Mouse (Mus musculus) ES-E14 (cell line): ENCODE measurements at regions not wholly inside any gene's neighbourhood (a gene's known extent, or its start where the extent isn't known, plus 50 kb on each side); places are given as distances from the start of the nearest gene placed in this dataset.
"Not testable (repeated sequence)": the region's sequence is repeated elsewhere in the genome, so short reads cannot be mapped to it uniquely, and the experiment has no call there.

Experiments
- DNase-seq: peaks from one replicate; pipeline ENCODE4 v3.0.0-alpha.2; 2013; ENCODE audit warnings: low read depth, low spot score
- H3K27ac ChIP-seq: 2 replicates; pipeline ENCODE4 v1.5.1; 2012; ENCODE audit warnings: low read depth, mild to moderate bottlenecking, low read length, moderate library complexity, mixed read lengths; ENCODE audit not compliant: poor library complexity, insufficient read depth, severe bottlenecking
- H3K36me3 ChIP-seq: 2 replicates; pipeline ENCODE4 v1.6.1; 2012; ENCODE audit warnings: mild to moderate bottlenecking, low read length, moderate library complexity, mixed read lengths; ENCODE audit not compliant: control insufficient read depth, poor library complexity, insufficient read depth, severe bottlenecking
- H3K4me1 ChIP-seq, 2 experiments: fragments of 150-350 bp in 1 of 2; sonication (generic) in 1 of 2; 2 replicates each; pipeline ENCODE4 v1.6.1; 2012; ENCODE audit warnings: low read length in 2 of 2, mild to moderate bottlenecking in 1 of 2, mixed read lengths in 1 of 2; ENCODE audit not compliant: control insufficient read depth in 2 of 2, insufficient read depth in 2 of 2, poor library complexity in 1 of 2
- H3K4me3 ChIP-seq, 2 experiments: fragments of 150-350 bp in 1 of 2; sonication (generic) in 1 of 2; 2 replicates each; pipeline ENCODE4 v1.5.1; 2012; ENCODE audit warnings: low read length in 2 of 2, low read depth in 1 of 2, mild to moderate bottlenecking in 1 of 2, mixed read lengths in 1 of 2; ENCODE audit not compliant: insufficient read depth in 1 of 2, poor library complexity in 1 of 2, severe bottlenecking in 1 of 2
- H3K9ac ChIP-seq: 2 replicates; pipeline ENCODE4 v1.6.1; 2012; ENCODE audit warnings: low read depth, mild to moderate bottlenecking, low read length, mixed read lengths; ENCODE audit not compliant: poor library complexity, insufficient read depth, severe bottlenecking
- H3K9me3 ChIP-seq: fragments of 150-350 bp; sonication (generic); 2 replicates; pipeline ENCODE4 v1.6.1; 2012; ENCODE audit warnings: low read depth, mild to moderate bottlenecking, low read length; ENCODE audit not compliant: control insufficient read depth, insufficient read depth
- CHD2 ChIP-seq: IDR thresholded peaks from 2 replicates; pipeline ENCODE4 v1.6.1; 2014; ENCODE audit warnings: mild to moderate bottlenecking, low read depth, low read length, inconsistent platforms
- HCFC1 ChIP-seq: IDR thresholded peaks from 2 replicates; pipeline ENCODE4 v1.6.1; 2012; ENCODE audit warnings: low read length, inconsistent platforms, borderline replicate concordance; ENCODE audit not compliant: insufficient read depth
- MAFK ChIP-seq: IDR thresholded peaks from 2 replicates; pipeline ENCODE4 v1.6.1; 2014; ENCODE audit warnings: mild to moderate bottlenecking, low read depth, low read length, inconsistent platforms; ENCODE audit not compliant: insufficient read depth
- ZC3H11A ChIP-seq: IDR thresholded peaks from 2 replicates; pipeline ENCODE4 v1.6.1; 2012; ENCODE audit warnings: low read depth, mild to moderate bottlenecking, inconsistent platforms, low read length, borderline replicate concordance
- ZNF384 ChIP-seq: IDR thresholded peaks from 2 replicates; pipeline ENCODE4 v1.6.1; 2012; ENCODE audit warnings: low read depth, low read length, inconsistent platforms
- in situ Hi-C, 2 experiments: fragments of 600-800 bp; cut with MboI; formaldehyde crosslinking; loops; one replicate each; pipeline ENCODE4 v1.15.1; 2025; ENCODE audit warnings: low sequenced_read_pairs in 2 of 2, inconsistent platforms in 1 of 2; ENCODE audit not compliant: unreplicated experiment in 2 of 2

DNA sequence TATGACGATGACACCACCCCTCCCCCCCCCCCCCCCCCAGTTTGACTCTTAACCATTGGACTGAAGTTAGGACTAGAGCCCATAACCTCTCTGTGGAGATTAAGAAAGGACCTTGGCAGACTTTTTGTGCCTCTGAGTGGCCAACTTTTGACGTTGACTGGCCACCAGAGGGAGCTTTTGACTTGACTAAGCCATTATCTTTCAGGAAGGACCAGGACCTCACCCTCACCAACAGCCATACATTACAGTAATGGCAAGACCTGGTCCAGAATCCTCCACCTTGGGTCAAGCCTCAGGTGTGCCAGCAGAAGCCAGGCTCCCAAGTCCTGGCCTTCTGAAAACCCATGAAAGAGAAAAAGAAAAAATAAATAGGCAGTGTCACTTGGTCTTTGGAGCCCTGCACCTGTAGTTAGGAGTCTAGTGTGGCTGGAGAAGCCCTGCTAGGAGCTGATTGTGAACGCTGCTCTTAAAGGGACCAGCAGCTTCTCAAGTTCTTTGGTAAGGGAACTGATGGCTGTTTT, 90.3 kb upstream of the Plcl2 start:
- Histone ChIP-seq H3K9ac (no peak overlapping the region), H3K4me3 (no peak overlapping the region), H3K36me3 (no peaks in the 10 kb centered on the region), H3K9me3 (no peaks in the 10 kb centered on the region), H3K4me1 (no peaks in the 10 kb centered on the region), H3K27ac (no peak overlapping the region)
- no peak for DNase-seq
- TF ChIP-seq ZC3H11A = no peak
- no peak for TF ChIP-seq HCFC1
- no peak for TF ChIP-seq CHD2
- TF ChIP-seq ZNF384 = no peak
- TF ChIP-seq MAFK = no peak
- in situ Hi-C loops = no loop called here

DNA sequence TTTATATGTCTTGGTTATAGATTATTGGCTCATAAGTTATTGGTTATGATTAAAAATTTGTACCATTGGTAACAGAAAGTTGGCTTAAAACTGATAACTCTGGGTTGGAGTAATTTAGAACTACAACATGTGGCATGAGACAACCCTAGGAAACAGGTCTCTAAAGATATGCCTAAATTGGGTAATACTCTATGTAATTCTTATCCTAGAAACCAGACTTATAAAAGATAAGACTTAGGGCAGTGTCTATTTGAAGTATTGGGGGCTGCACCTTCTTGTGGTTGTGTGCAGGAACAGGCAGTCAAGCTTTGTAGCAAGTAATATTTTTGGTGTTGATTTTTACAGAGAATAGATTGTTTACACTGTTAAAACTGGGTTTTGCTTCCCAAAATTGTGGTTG, 89.7 kb upstream of the Plcl2 start:
- H3K9ac ChIP-seq, H3K27ac ChIP-seq, DNase-seq, H3K4me3 ChIP-seq, in situ Hi-C loops, H3K36me3 ChIP-seq, H3K4me1 ChIP-seq, H3K9me3 ChIP-seq: not testable (repeated sequence)

DNA sequence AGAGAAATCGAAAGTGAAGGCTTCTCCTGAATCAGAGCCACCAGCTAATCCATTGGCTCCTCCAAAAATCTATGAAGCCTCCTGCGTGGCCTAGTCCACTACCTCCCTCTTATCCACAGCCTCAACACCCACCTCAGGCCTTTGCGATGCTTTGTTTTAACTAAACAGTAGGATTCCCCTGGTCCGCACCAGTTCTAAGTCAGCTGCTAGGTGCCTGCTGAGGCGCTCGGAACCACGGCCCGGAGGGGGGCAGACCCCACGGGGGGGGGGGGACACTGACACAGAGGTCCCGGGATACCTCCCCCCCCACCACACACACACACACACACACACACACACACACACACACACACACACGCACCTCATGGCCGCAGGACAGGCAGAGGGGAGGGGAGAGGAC, 89.2 kb upstream of the Plcl2 start:
- Histone ChIP-seq H3K4me3 (no peak overlapping the region), H3K9me3 (no peaks in the 10 kb centered on the region), H3K36me3 (no peaks in the 10 kb centered on the region), H3K9ac (no peak overlapping the region), H3K4me1 (no peaks in the 10 kb centered on the region), H3K27ac (no peak overlapping the region)
- TF ChIP-seq ZC3H11A = no peak
- in situ Hi-C loops = no loop called here
- DNase-seq = no peak

DNA sequence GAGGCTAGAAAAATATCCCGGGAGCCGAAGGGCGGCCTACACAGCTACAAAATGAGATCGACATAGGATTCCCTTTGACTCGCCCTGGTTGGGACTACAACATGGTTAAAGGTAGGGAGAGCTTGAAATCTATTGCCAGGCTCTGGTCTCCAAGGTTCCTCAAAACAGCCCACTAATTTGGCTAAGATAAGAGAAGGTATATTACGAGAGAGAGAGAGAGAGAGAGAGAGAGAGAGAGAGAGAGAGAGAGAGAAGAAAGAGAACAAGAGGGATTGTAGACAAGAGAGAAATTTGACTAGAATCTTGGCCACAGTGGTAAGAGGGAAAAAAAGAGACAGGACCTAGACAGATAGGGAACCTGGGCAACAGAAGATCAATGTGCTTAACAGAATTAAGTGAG, 88.5 kb upstream of the Plcl2 start:
- in situ Hi-C loops = no loop called here
- TF ChIP-seq HCFC1 = no peak
- no peak for TF ChIP-seq ZC3H11A
- no peak overlapping the region for H3K27ac ChIP-seq
- no peaks in the 10 kb centered on the region for H3K9me3 ChIP-seq
- no peak overlapping the region for H3K4me3 ChIP-seq
- 0 out of 4 replicates have a peak, but pooled peaks cover 0 to under 1% of the 10 kb centered on the region in 2 experiments for H3K4me1 ChIP-seq
- no peak for DNase-seq
- no peaks in the 10 kb centered on the region for H3K36me3 ChIP-seq
- no peak overlapping the region for H3K9ac ChIP-seq

DNA sequence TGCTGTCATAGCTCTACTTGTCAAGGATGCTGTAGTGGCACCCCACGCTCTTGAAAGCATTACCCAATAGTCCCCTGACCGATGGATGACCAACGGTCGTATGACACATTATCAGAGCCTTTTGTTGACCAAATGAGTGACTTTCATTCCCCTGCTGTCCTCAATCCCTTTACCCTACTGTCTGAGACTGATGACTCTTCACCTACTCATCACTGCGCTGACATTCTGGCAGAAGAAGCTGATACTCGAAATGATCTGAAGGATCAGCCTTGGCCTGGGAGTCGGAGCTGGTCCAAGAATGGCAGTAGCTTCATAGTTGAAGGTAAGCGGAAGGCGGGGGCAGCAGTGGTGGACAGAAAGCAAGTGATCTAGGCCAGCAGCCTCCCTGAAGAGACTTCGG, 87.7 kb upstream of the Plcl2 start:
- TF ChIP-seq ZC3H11A = no peak
- TF ChIP-seq ZNF384 = no peak
- TF ChIP-seq CHD2 = no peak
- TF ChIP-seq MAFK = no peak
- in situ Hi-C loops = no loop called here
- no peak overlapping the region for H3K4me3 ChIP-seq
- H3K36me3 ChIP-seq = no peaks in the 10 kb centered on the region
- no peaks in the 10 kb centered on the region for H3K9me3 ChIP-seq
- peaks cover 3 to 4% of the 10 kb centered on the region in 2 experiments; a peak in 3 of 4 replicates for H3K4me1 ChIP-seq
- DNase-seq = no peak
- H3K27ac ChIP-seq = no peak overlapping the region
- H3K9ac ChIP-seq = no peak overlapping the region
